Mouse (Mus musculus) MEL (cell line): ENCODE data around the gene Osbpl3. TPM values are rescaled to one million over a fixed set of nuclear protein-coding genes. Genes with fewer than 3 reads are reported as not detected.
A peak's percentile ranks its signal among the peaks of the same experiment; 100 is the strongest.

ENCODE experiments used
- DNase-seq: peaks from one replicate; pipeline ENCODE4 v3.0.0; 2011; ENCODE audit warnings: low read depth, low spot score
- H3K27ac ChIP-seq: 2 replicates; pipeline ENCODE4 v1.5.1; 2012; ENCODE audit warnings: low read depth, mild to moderate bottlenecking, control low read depth, low read length, moderate library complexity; ENCODE audit not compliant: control insufficient read depth
- H3K27me3 ChIP-seq, 2 experiments: fragments of 150-350 bp in 1 of 2; sonication (generic) in 1 of 2; 2 replicates each; pipeline ENCODE4 v1.6.1; 2012; ENCODE audit warnings: low read length in 2 of 2, mild to moderate bottlenecking in 2 of 2, improper control_type of control experiment in 1 of 2, moderate library complexity in 1 of 2; ENCODE audit not compliant: insufficient read depth in 2 of 2, control insufficient read depth in 1 of 2
- H3K36me3 ChIP-seq, 2 experiments: 2 replicates each; pipeline ENCODE4 v1.6.1; 2012 to 2014; ENCODE audit warnings: low read length in 2 of 2, improper control_type of control experiment in 1 of 2, inconsistent platforms in 1 of 2, mild to moderate bottlenecking in 1 of 2; ENCODE audit not compliant: insufficient read depth in 2 of 2, control insufficient read depth in 1 of 2
- H3K4me1 ChIP-seq, 2 experiments: fragments of 150-350 bp in 1 of 2; sonication (generic) in 1 of 2; 2 replicates each; pipeline ENCODE4 v1.6.1; 2012; ENCODE audit warnings: low read length in 2 of 2, improper control_type of control experiment in 1 of 2, mild to moderate bottlenecking in 1 of 2; ENCODE audit not compliant: insufficient read depth in 2 of 2, control insufficient read depth in 1 of 2
- H3K4me3 ChIP-seq, 2 experiments: fragments of 150-350 bp in 1 of 2; sonication (generic) in 1 of 2; 2 replicates each; pipeline ENCODE4 v1.5.1; 2012; ENCODE audit warnings: low read depth in 2 of 2, low read length in 2 of 2, mild to moderate bottlenecking in 2 of 2, moderate library complexity in 2 of 2, control low read depth in 1 of 2, improper control_type of control experiment in 1 of 2; ENCODE audit not compliant: control insufficient read depth in 1 of 2, insufficient read depth in 1 of 2
- H3K79me2 ChIP-seq: 2 replicates; pipeline ENCODE4 v1.6.1; 2012; ENCODE audit warnings: mild to moderate bottlenecking, low read length, moderate library complexity; ENCODE audit not compliant: control insufficient read depth, poor library complexity, insufficient read depth
- H3K9ac ChIP-seq: 2 replicates; pipeline ENCODE4 v1.6.1; 2012; ENCODE audit warnings: low read depth, mild to moderate bottlenecking, control low read depth, low read length, moderate library complexity; ENCODE audit not compliant: control insufficient read depth, poor library complexity, severe bottlenecking
- H3K9me3 ChIP-seq: fragments of 150-350 bp; sonication (generic); replicated peaks from 2 replicates; pipeline ENCODE4 v1.6.1; 2012; ENCODE audit warnings: mild to moderate bottlenecking, low read length, improper control_type of control experiment, moderate library complexity; ENCODE audit not compliant: insufficient read depth
- BHLHE40 ChIP-seq: IDR thresholded peaks from 2 replicates; pipeline ENCODE4 v1.6.1; 2012; ENCODE audit warnings: low read depth, mild to moderate bottlenecking, inconsistent platforms, low read length, improper control_type of control experiment, borderline replicate concordance
- CHD1 ChIP-seq: IDR thresholded peaks from 2 replicates; pipeline ENCODE4 v1.6.1; 2012; ENCODE audit warnings: low read depth, mild to moderate bottlenecking, inconsistent platforms, low read length, improper control_type of control experiment
- CTCF ChIP-seq, 3 experiments: IDR thresholded peaks in 2 of 3; conservative IDR thresholded peaks in 1 of 3; 2 replicates each; pipeline ENCODE4 v1.5.1; 2011 to 2012; ENCODE audit warnings: low read length in 3 of 3, low read depth in 2 of 3, mild to moderate bottlenecking in 2 of 3, improper control_type of control experiment in 1 of 3, inconsistent platforms in 1 of 3, mixed read lengths in 1 of 3, moderate library complexity in 1 of 3; ENCODE audit not compliant: control insufficient read depth in 1 of 3, insufficient read depth in 1 of 3, poor library complexity in 1 of 3, severe bottlenecking in 1 of 3
- E2F4 ChIP-seq: IDR thresholded peaks from 2 replicates; pipeline ENCODE4 v1.6.1; 2011; ENCODE audit warnings: low read depth, low read length, improper control_type of control experiment, borderline replicate concordance
- ELF1 ChIP-seq: IDR thresholded peaks from 2 replicates; pipeline ENCODE4 v1.6.1; 2014; ENCODE audit warnings: low read depth, mild to moderate bottlenecking, inconsistent platforms, low read length, improper control_type of control experiment, moderate library complexity
- GABPA ChIP-seq: IDR thresholded peaks from 2 replicates; pipeline ENCODE4 v1.6.1; 2012; ENCODE audit warnings: low read depth, mild to moderate bottlenecking, inconsistent platforms, low read length, improper control_type of control experiment, moderate library complexity
- HCFC1 ChIP-seq: IDR thresholded peaks from 2 replicates; pipeline ENCODE4 v1.6.1; 2012; ENCODE audit warnings: low read depth, mild to moderate bottlenecking, inconsistent platforms, low read length, improper control_type of control experiment, moderate library complexity
- MAFK ChIP-seq: IDR thresholded peaks from 2 replicates; pipeline ENCODE4 v1.6.1; 2011; ENCODE audit warnings: low read depth, mild to moderate bottlenecking, low read length, improper control_type of control experiment, borderline replicate concordance
- MEF2A ChIP-seq: IDR thresholded peaks from 2 replicates; pipeline ENCODE4 v1.6.1; 2014; ENCODE audit warnings: low read depth, mild to moderate bottlenecking, inconsistent platforms, low read length, improper control_type of control experiment; ENCODE audit not compliant: poor library complexity, insufficient replicate concordance, severe bottlenecking; ENCODE audit errors: extremely low read depth
- MYB ChIP-seq: IDR thresholded peaks from 2 replicates; pipeline ENCODE4 v1.6.1; 2011; ENCODE audit warnings: mild to moderate bottlenecking, low read depth, low read length, improper control_type of control experiment
- MYC ChIP-seq: IDR thresholded peaks from 2 replicates; pipeline ENCODE4 v1.6.1; 2011; ENCODE audit warnings: low read depth, mild to moderate bottlenecking, low read length, improper control_type of control experiment, moderate library complexity
- NRF1 ChIP-seq: IDR thresholded peaks from 2 replicates; pipeline ENCODE4 v1.6.1; 2014; ENCODE audit warnings: low read depth, mild to moderate bottlenecking, inconsistent platforms, low read length, improper control_type of control experiment, moderate library complexity; ENCODE audit not compliant: poor library complexity, insufficient read depth, severe bottlenecking
- POLR2A ChIP-seq, 2 experiments: IDR thresholded peaks; 2 replicates each; pipeline ENCODE4 v1.6.1; 2011 to 2012; ENCODE audit warnings: low read length in 2 of 2, mild to moderate bottlenecking in 2 of 2, control low read depth in 1 of 2, improper control_type of control experiment in 1 of 2, low read depth in 1 of 2, moderate library complexity in 1 of 2; ENCODE audit not compliant: control insufficient read depth in 1 of 2, insufficient read depth in 1 of 2, poor library complexity in 1 of 2
- POLR2AphosphoS2 ChIP-seq: IDR thresholded peaks from 2 replicates; pipeline ENCODE4 v1.6.1; 2011; ENCODE audit warnings: low read length, improper control_type of control experiment
- POLR2AphosphoS5 ChIP-seq: IDR thresholded peaks from 2 replicates; pipeline ENCODE4 v1.6.1; 2012; ENCODE audit warnings: low read depth, borderline replicate concordance, mild to moderate bottlenecking, inconsistent platforms, low read length, moderate library complexity, mixed read lengths
- RAD21 ChIP-seq: IDR thresholded peaks from 2 replicates; pipeline ENCODE4 v1.6.1; 2011; ENCODE audit warnings: mild to moderate bottlenecking, low read depth, low read length, improper control_type of control experiment
- RCOR1 ChIP-seq: IDR thresholded peaks from 2 replicates; pipeline ENCODE4 v1.6.1; 2012; ENCODE audit warnings: low read depth, mild to moderate bottlenecking, inconsistent platforms, low read length, improper control_type of control experiment
- TAL1 ChIP-seq: IDR thresholded peaks from 2 replicates; pipeline ENCODE4 v1.6.1; 2012; ENCODE audit warnings: mild to moderate bottlenecking, inconsistent platforms, low read length, moderate library complexity, mixed read lengths
- UBTF ChIP-seq: IDR thresholded peaks from 2 replicates; pipeline ENCODE4 v1.6.1; 2012; ENCODE audit warnings: low read depth, mild to moderate bottlenecking, inconsistent platforms, low read length, improper control_type of control experiment, moderate library complexity, borderline replicate concordance; ENCODE audit not compliant: insufficient read depth
- USF1 ChIP-seq: IDR thresholded peaks from 2 replicates; pipeline ENCODE4 v1.6.1; 2014; ENCODE audit warnings: low read depth, mild to moderate bottlenecking, inconsistent platforms, low read length, improper control_type of control experiment, moderate library complexity
- USF2 ChIP-seq, 2 experiments: IDR thresholded peaks; 2 replicates each; pipeline ENCODE4 v1.6.1; 2011 to 2012; ENCODE audit warnings: improper control_type of control experiment in 2 of 2, low read length in 2 of 2, borderline replicate concordance in 1 of 2, inconsistent platforms in 1 of 2, low read depth in 1 of 2, mild to moderate bottlenecking in 1 of 2; ENCODE audit not compliant: insufficient read depth in 1 of 2
- ZC3H11A ChIP-seq: IDR thresholded peaks from 2 replicates; pipeline ENCODE4 v1.6.1; 2012; ENCODE audit warnings: low read depth, mild to moderate bottlenecking, inconsistent platforms, low read length, improper control_type of control experiment
- ZKSCAN1 ChIP-seq: IDR thresholded peaks from 2 replicates; pipeline ENCODE4 v1.6.1; 2012; ENCODE audit warnings: low read depth, mild to moderate bottlenecking, inconsistent platforms, low read length, improper control_type of control experiment, moderate library complexity
- ZMIZ1 ChIP-seq: IDR thresholded peaks from 2 replicates; pipeline ENCODE4 v1.6.1; 2012; ENCODE audit warnings: low read depth, mild to moderate bottlenecking, inconsistent platforms, low read length, improper control_type of control experiment, moderate library complexity
- ZNF384 ChIP-seq: IDR thresholded peaks from 2 replicates; pipeline ENCODE4 v1.6.1; 2012; ENCODE audit warnings: low read depth, mild to moderate bottlenecking, inconsistent platforms, low read length, improper control_type of control experiment
- polyA plus RNA-seq, 2 experiments: library from polyadenylated mRNA; stranded (reverse) in 1 of 2; unstranded in 1 of 2; fragments of >175 nt in 1 of 2; fragments of >200 nt in 1 of 2; gene quantifications; 2 replicates each; pipeline versions ENCODE4 v1.2.1 to v1.2.4; 2012; ENCODE audit warnings: low replicate concordance in 2 of 2, low read depth in 1 of 2; ENCODE audit not compliant: insufficient read length in 2 of 2, insufficient read depth in 1 of 2, missing spikeins in 1 of 2
- total RNA-seq: library from RNA; depleted of rRNA; stranded (reverse); fragments of 300-350 nt; gene quantifications from 2 replicates; pipeline ENCODE4 v1.2.3, GENCODE M21; 2012

Gene Osbpl3
- total and polyA plus RNA-seq, 3 experiments, result 4.9 to 5.6 TPM; not detected in 1

- DNase-seq, result no peak
- peaks cover 0 to 9% of the 10 kb centered on the region in 2 experiments; a peak in 2 of 4 replicates for H3K4me1 ChIP-seq
- H3K4me3 ChIP-seq, result no peak overlapping the region
- H3K79me2 ChIP-seq, result no peaks in the 10 kb centered on the region; the same call in 1 of the 2 replicates
- H3K27me3 ChIP-seq, result no peaks in the 10 kb centered on the region
- H3K9ac ChIP-seq, result no peak overlapping the region
- H3K9me3 ChIP-seq, result no peaks in the 10 kb centered on the region
- TF ChIP-seq HCFC1 (no peak), POLR2AphosphoS2 (no peak), CHD1 (no peak), POLR2A (IDR thresholded peaks at IDR 0.05; ENCODE audit: control insufficient read depth in 1 of 2, insufficient read depth in 1 of 2, low read depth in 1 of 2, low read length in 2 of 2, poor library complexity in 1 of 2) (no peak), MYB (no peak), ELF1 (no peak), GABPA (no peak), USF2 (IDR thresholded peaks at IDR 0.05; ENCODE audit: borderline replicate concordance in 1 of 2, insufficient read depth in 1 of 2, low read depth in 1 of 2, low read length in 2 of 2) (no peak), E2F4 (no peak), RCOR1 (no peak), BHLHE40 (no peak), USF1 (no peak), ZNF384 (no peak), CTCF (IDR thresholded peaks at IDR 0.05 in 2 of 3, conservative IDR thresholded peaks at IDR 0.05 in 1 of 3; ENCODE audit: control insufficient read depth in 1 of 3, insufficient read depth in 1 of 3, low read depth in 2 of 3, low read length in 3 of 3, poor library complexity in 1 of 3, severe bottlenecking in 1 of 3) (no peak), TAL1 (no peak)
- H3K36me3 ChIP-seq, result peaks cover 0 to 2% of the 10 kb centered on the region in 2 experiments; a peak in 2 of 4 replicates
- H3K27ac ChIP-seq, result no peak overlapping the region
Measured at GRCm38 (mm10) chr6:50457551-50458348, 1.7 kb upstream of the Osbpl3 start.

- Histone ChIP-seq H3K36me3 (peaks cover 0 to 2% of the 10 kb centered on the region in 2 experiments; a peak in 2 of 4 replicates), H3K9ac (peak overlapping the region; percentile 46), H3K4me1 (peaks cover 0 to 9% of the 10 kb centered on the region in 2 experiments; a peak in 2 of 4 replicates), H3K9me3 (no peaks in the 10 kb centered on the region), H3K27me3 (no peaks in the 10 kb centered on the region), H3K4me3 (peak overlapping the region; percentile 35 to 44), H3K79me2 (no peaks in the 10 kb centered on the region; the same call in 1 of the 2 replicates), H3K27ac (peak overlapping the region; percentile 39; the same call in 1 of the 2 replicates)
- no peak for DNase-seq
- no peak for TF ChIP-seq ZKSCAN1
- TF ChIP-seq MAFK, result no peak
- TF ChIP-seq RAD21, result no peak
- TF ChIP-seq POLR2AphosphoS5, result no peak
- TF ChIP-seq UBTF, result no peak
- TF ChIP-seq MYC, result no peak
- no peak for TF ChIP-seq USF2 (IDR thresholded peaks at IDR 0.05; ENCODE audit: borderline replicate concordance in 1 of 2, insufficient read depth in 1 of 2, low read depth in 1 of 2, low read length in 2 of 2)
- TF ChIP-seq MEF2A, result no peak
- no peak for TF ChIP-seq ZMIZ1
- TF ChIP-seq ELF1, result no peak
- no peak for TF ChIP-seq NRF1
- no peak for TF ChIP-seq E2F4
- no peak for TF ChIP-seq ZC3H11A
- TF ChIP-seq BHLHE40, result no peak
Measured at GRCm38 (mm10) chr6:50456706-50457105, 705 bp upstream of the Osbpl3 start.
